Mouse (Mus musculus) kidney, adult 11 months (tissue): ENCODE measurements at regions not wholly inside any gene's neighbourhood (a gene's known extent, or its start where the extent isn't known, plus 50 kb on each side); places are given as distances from the start of the nearest gene placed in this dataset.
A peak's percentile ranks its signal among the peaks of the same experiment; 100 is the strongest.
"Not testable (repeated sequence)": the region's sequence is repeated elsewhere in the genome, so short reads cannot be mapped to it uniquely, and the experiment has no call there.

Experiments used
- DNase-seq: peaks from one replicate; pipeline ENCODE4 v3.0.0; 2022

GRCm38 (mm10) chr3:129386522-129386921 is 54.0 kb upstream of the Enpep start:
- DNase-seq, result no peak

GRCm38 (mm10) chr3:129390506-129390905 is 58.0 kb upstream of the Enpep start:
- DNase-seq, result no peak

- no peak for DNase-seq
These were observed 59.6 kb upstream of the Enpep start for GRCm38 (mm10) chr3:129391888-129392813.

GRCm38 (mm10) chr3:129392814-129393804 is 60.6 kb upstream of the Enpep start:
- peak; percentile 21 for DNase-seq

GRCm38 (mm10) chr3:129397481-129397880 is 65.0 kb upstream of the Enpep start:
- no peak for DNase-seq

GRCm38 (mm10) chr3:129400092-129400924 is 67.8 kb upstream of the Enpep start:
- DNase-seq, result no peak

- DNase-seq, result no peak
These were observed 79.0 kb upstream of the Enpep start for GRCm38 (mm10) chr3:129411389-129412054.

- no peak for DNase-seq
These were observed 79.8 kb upstream of the Enpep start for GRCm38 (mm10) chr3:129412126-129412960.

GRCm38 (mm10) chr3:129412961-129413246 is 80.4 kb upstream of the Enpep start:
- no peak for DNase-seq

- DNase-seq, result no peak
These were observed 83.1 kb upstream of the Enpep start for GRCm38 (mm10) chr3:129415656-129416055.

- no peak for DNase-seq
These were observed 83.8 kb upstream of the Enpep start for GRCm38 (mm10) chr3:129416337-129416736.

- not testable (repeated sequence) for DNase-seq
These were observed 89.2 kb upstream of the Enpep start for GRCm38 (mm10) chr3:129421620-129422239.

- DNase-seq, result no peak
These were observed 96.2 kb upstream of the Enpep start for GRCm38 (mm10) chr3:129428750-129429149.

GRCm38 (mm10) chr3:129429161-129430111 is 96.9 kb upstream of the Enpep start:
- peak; percentile 11 for DNase-seq

- no peak for DNase-seq
These were observed 98.1 kb upstream of the Elovl6 start for GRCm38 (mm10) chr3:129434056-129434455.

GRCm38 (mm10) chr3:129437687-129438086 is 94.5 kb upstream of the Elovl6 start:
- DNase-seq, result no peak

GRCm38 (mm10) chr3:129442756-129443155 is 89.4 kb upstream of the Elovl6 start:
- no peak for DNase-seq

- DNase-seq, result no peak
These were observed 87.9 kb upstream of the Elovl6 start for GRCm38 (mm10) chr3:129444221-129444620.

GRCm38 (mm10) chr3:129445961-129446360 is 86.2 kb upstream of the Elovl6 start:
- DNase-seq, result no peak
